Mouse (Mus musculus) kidney, embryonic 16.5 days (tissue): ENCODE data around the gene Tcf12. TPM values are rescaled to one million over a fixed set of nuclear protein-coding genes. Genes with fewer than 3 reads are reported as not detected.

ENCODE experiments used
- ATAC-seq: fragments of 200-750 bp; cut with Nextera tagmentation; 2 replicates; pipeline ENCODE4 v1.8.0; 2017; ENCODE audit warnings: moderate TSS enrichment; ENCODE audit not compliant: low FRiP score, low TSS enrichment
- H3K27ac ChIP-seq: fragments of 300-500 bp; sonication (generic); 2 replicates; pipeline ENCODE4 v1.5.1; 2014; ENCODE audit warnings: low read length
- H3K27me3 ChIP-seq: fragments of 300-500 bp; sonication (generic); 2 replicates; pipeline ENCODE4 v1.6.1; 2014; ENCODE audit warnings: low read length, control low read depth, mixed read lengths; ENCODE audit not compliant: insufficient read depth
- H3K36me3 ChIP-seq: fragments of 300-500 bp; sonication (generic); 2 replicates; pipeline ENCODE4 v1.6.1; 2014; ENCODE audit warnings: low read length, control low read depth, mixed read lengths; ENCODE audit not compliant: insufficient read depth
- H3K4me1 ChIP-seq: fragments of 300-500 bp; sonication (generic); 2 replicates; pipeline ENCODE4 v1.6.1; 2014; ENCODE audit warnings: low read length, control low read depth, mixed read lengths; ENCODE audit not compliant: insufficient read depth
- H3K4me2 ChIP-seq: fragments of 300-500 bp; sonication (generic); replicated peaks from 2 replicates; pipeline ENCODE4 v1.6.1; 2014; ENCODE audit warnings: low read depth, low read length
- H3K4me3 ChIP-seq: fragments of 300-500 bp; sonication (generic); 2 replicates; pipeline ENCODE4 v1.5.1; 2014; ENCODE audit warnings: mild to moderate bottlenecking, low read length
- H3K9ac ChIP-seq: fragments of 300-500 bp; sonication (generic); replicated peaks from 2 replicates; pipeline ENCODE4 v1.6.1; 2014; ENCODE audit warnings: low read length
- H3K9me3 ChIP-seq: fragments of 300-500 bp; sonication (generic); 2 replicates; pipeline ENCODE4 v1.6.1; 2016; ENCODE audit warnings: low read length, control low read depth
- WGBS: fragments of 180-500 bp; shearing (Covaris S2); extraction: QIAGEN DNeasy Blood & Tissue Kit; methylation state at CpG from one replicate; pipeline ENCODE4 v1.1.7; 2014; 5-methylcytosine and 5-hydroxymethylcytosine counted together
- polyA plus RNA-seq: library from polyadenylated mRNA; unstranded; fragments of >200 nt; fragmentation: Nextera tagmentation; extraction: Ambion mirVana; gene quantifications from 2 replicates; pipeline ENCODE4 v1.2.1, GENCODE M21; 2015

Gene Tcf12
- polyA plus RNA-seq, 1 experiment from 2014 or later, result 56.5 TPM

GRCm38 (mm10) chr9:71827371-71827770 is 284.3 kb downstream of the Tcf12 start:
- no peaks in the 10 kb centered on the region for H3K27me3 ChIP-seq
- no peaks in the 10 kb centered on the region for H3K9me3 ChIP-seq
- 96% methylated on average over 5 of the region's 5 CpGs for WGBS
- ATAC-seq, result no peak
- H3K9ac ChIP-seq, result no peak overlapping the region
- no peaks in the 10 kb centered on the region for H3K36me3 ChIP-seq
- H3K4me1 ChIP-seq, result peaks cover 13% of the 10 kb centered on the region; the same call in 1 of the 2 replicates
- no peak overlapping the region for H3K4me2 ChIP-seq
- no peak overlapping the region for H3K27ac ChIP-seq
- no peak overlapping the region for H3K4me3 ChIP-seq

- no peak overlapping the region for H3K4me2 ChIP-seq
- H3K9me3 ChIP-seq, result no peaks in the 10 kb centered on the region
- ATAC-seq, result peak; percentile 63; the same call in 1 of the 2 replicates
- H3K4me1 ChIP-seq, result peaks cover 7% of the 10 kb centered on the region; the same call in 1 of the 2 replicates
- H3K36me3 ChIP-seq, result no peaks in the 10 kb centered on the region
- WGBS, result 59% methylated on average over 12 of the region's 12 CpGs
- no peaks in the 10 kb centered on the region for H3K27me3 ChIP-seq
- H3K9ac ChIP-seq, result no peak overlapping the region
- no peak overlapping the region for H3K4me3 ChIP-seq
- no peak overlapping the region for H3K27ac ChIP-seq
Measured at GRCm38 (mm10) chr9:71826040-71826525, 285.6 kb downstream of the Tcf12 start.

GRCm38 (mm10) chr9:71822003-71822402 is 289.7 kb downstream of the Tcf12 start:
- no peak overlapping the region for H3K9ac ChIP-seq
- no peak for ATAC-seq
- peaks cover 5% of the 10 kb centered on the region; the same call in 1 of the 2 replicates for H3K4me1 ChIP-seq
- H3K27me3 ChIP-seq, result no peaks in the 10 kb centered on the region
- H3K27ac ChIP-seq, result no peak overlapping the region
- no peaks in the 10 kb centered on the region for H3K9me3 ChIP-seq
- no peak overlapping the region for H3K4me3 ChIP-seq
- H3K36me3 ChIP-seq, result no peaks in the 10 kb centered on the region
- no peak overlapping the region for H3K4me2 ChIP-seq
- 89% methylated on average over 3 of the region's 3 CpGs for WGBS

- H3K27ac ChIP-seq, result no peak overlapping the region
- H3K4me3 ChIP-seq, result no peak overlapping the region
- ATAC-seq, result no peak
- no peak overlapping the region for H3K9ac ChIP-seq
- no peaks in the 10 kb centered on the region for H3K36me3 ChIP-seq
- no peaks in the 10 kb centered on the region for H3K9me3 ChIP-seq
- WGBS, result 90% methylated on average over 7 of the region's 7 CpGs
- no peaks in the 10 kb centered on the region for H3K27me3 ChIP-seq
- no peak overlapping the region for H3K4me2 ChIP-seq
- no peaks in the 10 kb centered on the region for H3K4me1 ChIP-seq
Measured at GRCm38 (mm10) chr9:71818453-71818852, 293.2 kb downstream of the Tcf12 start.

GRCm38 (mm10) chr9:71816121-71816520 is 295.6 kb downstream of the Tcf12 start:
- Histone ChIP-seq H3K4me2 (no peak overlapping the region), H3K27ac (no peak overlapping the region), H3K27me3 (no peaks in the 10 kb centered on the region), H3K36me3 (no peaks in the 10 kb centered on the region), H3K4me3 (no peak overlapping the region), H3K9ac (no peak overlapping the region), H3K4me1 (0 out of 2 replicates have a peak, but pooled peaks cover 2% of the 10 kb centered on the region), H3K9me3 (no peaks in the 10 kb centered on the region)
- 39% methylated on average over 3 of the region's 3 CpGs for WGBS
- ATAC-seq, result no peak

DNA sequence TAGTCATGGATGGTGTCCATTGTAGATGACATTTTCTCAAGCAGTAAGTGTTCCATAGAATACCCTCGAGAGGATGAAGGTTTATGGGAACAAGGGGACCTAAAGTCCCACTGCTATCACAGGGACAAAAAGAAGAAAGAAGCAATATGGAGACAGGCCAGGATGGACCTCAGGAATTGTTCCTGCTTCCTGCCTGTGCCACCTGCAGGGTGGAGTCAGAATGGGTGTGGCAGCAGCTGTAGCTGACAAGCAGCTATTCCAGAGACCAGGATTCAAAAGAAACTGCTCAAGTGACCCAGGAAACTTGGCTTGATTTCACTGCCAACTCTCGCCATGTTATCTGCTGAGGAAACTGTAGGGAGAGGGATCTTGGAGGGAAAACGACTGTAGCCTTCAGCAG is 298.1 kb downstream of the Tcf12 start:
- H3K27ac ChIP-seq, result no peak overlapping the region
- ATAC-seq, result no peak
- H3K27me3 ChIP-seq, result no peaks in the 10 kb centered on the region
- no peak overlapping the region for H3K9ac ChIP-seq
- H3K4me1 ChIP-seq, result 0 out of 2 replicates have a peak, but pooled peaks cover 7% of the 10 kb centered on the region
- no peaks in the 10 kb centered on the region for H3K9me3 ChIP-seq
- no peaks in the 10 kb centered on the region for H3K36me3 ChIP-seq
- H3K4me3 ChIP-seq, result no peak overlapping the region
- H3K4me2 ChIP-seq, result no peak overlapping the region
- WGBS, result 83% methylated on average over 3 of the region's 3 CpGs

DNA sequence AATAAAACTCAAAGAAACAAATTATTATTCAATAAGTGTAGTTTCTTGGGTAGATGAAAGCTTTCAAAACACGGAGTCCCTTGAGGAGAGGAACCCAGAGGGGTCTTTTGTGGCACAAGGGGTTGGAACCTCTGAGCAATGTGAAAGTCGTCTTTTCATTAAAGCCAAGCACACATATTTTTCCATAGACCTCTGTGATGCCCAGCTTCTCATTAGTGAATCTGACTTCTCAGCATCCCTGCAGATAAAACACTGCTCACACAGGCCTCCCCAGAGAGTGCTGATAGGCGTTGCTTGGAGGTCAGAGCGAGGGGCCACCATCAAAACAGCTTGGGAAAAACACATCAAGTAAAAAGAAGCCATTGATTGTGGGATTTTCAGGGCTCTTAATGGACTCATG is 298.8 kb downstream of the Tcf12 start:
- H3K36me3 ChIP-seq, result no peaks in the 10 kb centered on the region
- no peak for ATAC-seq
- H3K4me3 ChIP-seq, result no peak overlapping the region
- no peak overlapping the region for H3K4me2 ChIP-seq
- no peaks in the 10 kb centered on the region for H3K9me3 ChIP-seq
- H3K4me1 ChIP-seq, result 0 out of 2 replicates have a peak, but pooled peaks cover 7% of the 10 kb centered on the region
- WGBS, result 65% methylated on average over 4 of the region's 4 CpGs
- no peak overlapping the region for H3K27ac ChIP-seq
- H3K9ac ChIP-seq, result no peak overlapping the region
- H3K27me3 ChIP-seq, result no peaks in the 10 kb centered on the region

DNA sequence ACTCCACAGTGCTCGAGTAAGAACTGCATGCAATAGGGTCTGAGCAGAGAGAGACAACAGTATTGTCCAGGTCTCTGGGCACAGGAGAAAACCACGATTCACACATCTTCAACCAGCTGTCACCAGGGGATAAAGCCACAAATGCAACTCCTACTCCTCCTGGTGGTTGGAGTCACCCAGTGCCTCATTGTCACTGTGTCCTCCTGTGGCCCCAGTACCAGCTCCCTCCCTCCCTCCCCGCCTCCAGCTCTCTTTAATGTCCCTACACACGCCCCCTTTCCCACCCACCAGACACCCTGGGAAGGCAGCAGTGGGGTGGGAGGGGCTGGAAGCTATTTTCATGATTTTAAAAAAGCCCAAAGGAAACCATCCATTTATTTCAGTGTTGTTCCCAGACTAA is 299.3 kb downstream of the Tcf12 start:
- Histone ChIP-seq H3K9ac (no peak overlapping the region), H3K27me3 (no peaks in the 10 kb centered on the region), H3K36me3 (no peaks in the 10 kb centered on the region), H3K4me2 (no peak overlapping the region), H3K4me3 (no peak overlapping the region), H3K9me3 (no peaks in the 10 kb centered on the region), H3K27ac (no peak overlapping the region; the same call in 1 of the 2 replicates), H3K4me1 (0 out of 2 replicates have a peak, but pooled peaks cover 7% of the 10 kb centered on the region)
- ATAC-seq, result no peak
- WGBS, result 32% methylated on average over 4 of the region's 4 CpGs

DNA sequence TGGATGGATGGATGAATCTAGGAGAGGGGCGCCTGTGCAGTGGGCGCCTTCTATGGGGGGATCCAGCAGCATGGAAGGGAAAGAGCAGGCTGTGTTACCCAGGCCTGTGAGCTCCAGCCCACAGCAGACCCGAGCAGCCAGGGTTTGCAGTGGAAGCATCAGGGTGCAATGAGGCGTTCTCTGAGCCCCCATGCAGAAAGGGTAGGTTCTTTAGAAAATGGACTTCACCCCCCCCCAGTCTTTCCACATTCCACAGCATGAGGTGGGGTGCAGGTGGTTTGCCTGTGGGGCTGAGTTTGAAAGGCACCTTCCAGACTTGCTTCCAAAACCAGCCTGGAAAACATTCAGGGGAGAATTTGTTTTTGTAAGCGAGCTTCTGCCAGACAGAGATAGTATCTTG is 300.3 kb downstream of the Tcf12 start:
- H3K4me3 ChIP-seq, result no peak overlapping the region
- H3K4me1 ChIP-seq, result 0 out of 2 replicates have a peak, but pooled peaks cover 7% of the 10 kb centered on the region
- no peaks in the 10 kb centered on the region for H3K36me3 ChIP-seq
- H3K9me3 ChIP-seq, result no peaks in the 10 kb centered on the region
- peak overlapping the region; percentile 11; the same call in 1 of the 2 replicates for H3K27ac ChIP-seq
- no peaks in the 10 kb centered on the region for H3K27me3 ChIP-seq
- H3K9ac ChIP-seq, result no peak overlapping the region
- ATAC-seq, result peak; percentile 57
- no peak overlapping the region for H3K4me2 ChIP-seq
- 57% methylated on average over 5 of the region's 5 CpGs for WGBS

- 94% methylated on average over 2 of the region's 2 CpGs for WGBS
- no peak overlapping the region for H3K4me2 ChIP-seq
- H3K9ac ChIP-seq, result no peak overlapping the region
- no peaks in the 10 kb centered on the region for H3K9me3 ChIP-seq
- H3K4me3 ChIP-seq, result no peak overlapping the region
- ATAC-seq, result no peak
- H3K27ac ChIP-seq, result no peak overlapping the region
- peaks cover 10% of the 10 kb centered on the region; the same call in 1 of the 2 replicates for H3K4me1 ChIP-seq
- no peaks in the 10 kb centered on the region for H3K27me3 ChIP-seq
- no peaks in the 10 kb centered on the region for H3K36me3 ChIP-seq
Measured at GRCm38 (mm10) chr9:71810723-71811122, 300.9 kb downstream of the Tcf12 start.
